Mouse (Mus musculus) ES-Bruce4 (cell line): ENCODE measurements around the gene Tmc2. TPM values are rescaled to one million over a fixed set of nuclear protein-coding genes. Genes with fewer than 3 reads are reported as not detected.

Source experiments
- H3K27ac ChIP-seq: 2 replicates; pipeline ENCODE4 v1.5.1; 2012; ENCODE audit warnings: low read length, inconsistent platforms; ENCODE audit not compliant: insufficient read depth
- H3K27me3 ChIP-seq: 2 replicates; pipeline ENCODE4 v1.6.1; 2012; ENCODE audit warnings: mild to moderate bottlenecking, low read length, inconsistent platforms; ENCODE audit not compliant: control insufficient read depth, poor library complexity, insufficient read depth, severe bottlenecking
- H3K36me3 ChIP-seq: 2 replicates; pipeline ENCODE4 v1.6.1; 2012; ENCODE audit warnings: inconsistent platforms, mild to moderate bottlenecking, low read length, moderate library complexity; ENCODE audit not compliant: control insufficient read depth, poor library complexity, insufficient read depth, severe bottlenecking
- H3K4me1 ChIP-seq: one replicate; pipeline ENCODE4 v1.8.1; 2011; ENCODE audit warnings: low read length; ENCODE audit not compliant: control insufficient read depth, insufficient read depth
- H3K4me3 ChIP-seq: 2 replicates; pipeline ENCODE4 v1.5.1; 2011; ENCODE audit warnings: low read depth, mild to moderate bottlenecking, low read length
- H3K9ac ChIP-seq: 2 replicates; pipeline ENCODE4 v1.6.1; 2012; ENCODE audit warnings: low read depth, mild to moderate bottlenecking, inconsistent platforms; ENCODE audit not compliant: poor library complexity, severe bottlenecking
- H3K9me3 ChIP-seq: replicated peaks from 2 replicates; pipeline ENCODE4 v1.6.1; 2012; ENCODE audit warnings: mild to moderate bottlenecking, low read length, inconsistent platforms; ENCODE audit not compliant: control insufficient read depth, poor library complexity, insufficient read depth, severe bottlenecking
- CTCF ChIP-seq: IDR thresholded peaks from one replicate; pipeline ENCODE4 v1.8.1; 2011; ENCODE audit warnings: low read depth, low read length
- EP300 ChIP-seq: IDR thresholded peaks from 2 replicates; pipeline ENCODE4 v1.6.1; 2011; ENCODE audit warnings: low read depth, low read length; ENCODE audit not compliant: insufficient read depth
- POLR2A ChIP-seq: IDR thresholded peaks from one replicate; pipeline ENCODE4 v1.8.1; 2011; ENCODE audit warnings: low read length; ENCODE audit not compliant: insufficient read depth
- polyA plus RNA-seq: library from polyadenylated mRNA; stranded (reverse); fragments of >200 nt; gene quantifications from 2 replicates; pipeline ENCODE4 v1.2.4, GENCODE M21; 2011; ENCODE audit warnings: low read depth; ENCODE audit not compliant: missing spikeins, insufficient read depth, insufficient read length

Gene Tmc2
- not detected in 2 replicates for polyA plus RNA-seq

DNA sequence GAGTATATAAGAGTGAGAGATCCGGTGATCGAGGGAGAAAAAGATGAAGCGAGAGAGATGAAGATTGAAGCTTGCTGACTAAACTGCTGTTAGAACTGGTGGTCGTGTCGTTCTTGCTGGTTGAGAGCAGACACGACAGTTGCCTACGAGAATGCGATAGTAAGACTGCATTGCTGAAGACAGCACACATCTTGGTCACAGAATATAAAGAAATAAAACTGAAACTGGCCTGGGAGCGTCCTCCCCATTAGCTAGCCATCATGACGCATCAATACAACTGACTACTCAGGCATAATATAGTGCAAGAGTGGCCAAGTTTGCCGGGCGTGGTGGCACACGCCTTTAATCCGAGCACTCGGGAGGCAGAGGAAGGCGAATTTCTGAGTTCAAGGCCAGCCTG, at the start of gene Tmc2:
Gene Tmc2, plus strand, starts transcription at position 301 of the 400 bp plus-strand sequence.
- no peaks in the 10 kb centered on the region for H3K27me3 ChIP-seq
- no peak within 1 kb of the TSS for H3K4me3 ChIP-seq
- H3K27ac ChIP-seq = no peak within 1 kb of the TSS
- TF ChIP-seq POLR2A (no peak), EP300 (no peak), CTCF (no peak)
- H3K4me1 ChIP-seq = no peaks in the 10 kb centered on the region
- H3K9ac ChIP-seq = no peak within 1 kb of the TSS
- H3K36me3 ChIP-seq = no peaks in the 10 kb centered on the region
- H3K9me3 ChIP-seq = no peaks in the 10 kb centered on the region

- Histone ChIP-seq H3K4me3 (no peak overlapping the region), H3K4me1 (no peaks in the 10 kb centered on the region), H3K27ac (no peak overlapping the region), H3K9me3 (no peaks in the 10 kb centered on the region), H3K27me3 (no peaks in the 10 kb centered on the region), H3K9ac (no peak overlapping the region), H3K36me3 (no peaks in the 10 kb centered on the region)
- TF ChIP-seq EP300 (no peak), POLR2A (no peak), CTCF (no peak)
Observed at GRCm38 (mm10) chr2:130146089-130146668, 48.8 kb upstream of the Tmc2 start.

DNA sequence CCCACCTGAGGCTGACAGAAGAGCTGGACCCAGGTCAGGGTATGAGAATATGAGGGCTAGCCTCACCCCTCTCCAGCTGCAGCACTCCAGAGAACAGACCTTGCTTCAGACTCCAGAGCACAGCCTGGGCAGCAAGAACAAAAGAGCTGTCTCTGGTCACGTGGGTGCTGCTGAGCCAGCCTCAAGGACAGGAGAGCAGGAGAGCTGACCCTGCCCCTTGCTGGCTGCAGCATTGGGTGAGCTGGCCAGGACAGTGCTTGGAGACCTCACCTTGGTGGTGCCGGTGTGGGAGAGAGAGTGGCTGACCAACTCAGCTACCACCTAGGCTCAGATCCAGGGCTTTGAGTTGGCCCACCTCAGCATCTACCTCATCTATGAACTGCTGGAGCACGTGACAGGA, 39.8 kb upstream of the Tmc2 start:
- Histone ChIP-seq H3K36me3 (no peaks in the 10 kb centered on the region), H3K27me3 (no peaks in the 10 kb centered on the region), H3K27ac (no peak overlapping the region), H3K9ac (no peak overlapping the region), H3K4me3 (no peak overlapping the region), H3K9me3 (no peaks in the 10 kb centered on the region), H3K4me1 (no peaks in the 10 kb centered on the region)
- TF ChIP-seq POLR2A (no peak), CTCF (no peak), EP300 (no peak)

- no peak overlapping the region for H3K9ac ChIP-seq
- no peaks in the 10 kb centered on the region for H3K4me1 ChIP-seq
- H3K36me3 ChIP-seq = no peaks in the 10 kb centered on the region
- H3K27ac ChIP-seq = no peak overlapping the region
- H3K27me3 ChIP-seq = no peaks in the 10 kb centered on the region
- no peaks in the 10 kb centered on the region for H3K9me3 ChIP-seq
- TF ChIP-seq EP300 (no peak), POLR2A (no peak)
- H3K4me3 ChIP-seq = no peak overlapping the region
Observed at GRCm38 (mm10) chr2:130155851-130156250, 39.1 kb upstream of the Tmc2 start.

GRCm38 (mm10) chr2:130157231-130158087, 37.5 kb upstream of the Tmc2 start:
- no peak overlapping the region for H3K4me3 ChIP-seq
- H3K4me1 ChIP-seq = no peaks in the 10 kb centered on the region
- H3K27ac ChIP-seq = no peak overlapping the region
- H3K27me3 ChIP-seq = no peaks in the 10 kb centered on the region
- TF ChIP-seq EP300 (no peak), CTCF (no peak), POLR2A (no peak)
- no peaks in the 10 kb centered on the region for H3K9me3 ChIP-seq
- H3K36me3 ChIP-seq = no peaks in the 10 kb centered on the region
- H3K9ac ChIP-seq = no peak overlapping the region

DNA sequence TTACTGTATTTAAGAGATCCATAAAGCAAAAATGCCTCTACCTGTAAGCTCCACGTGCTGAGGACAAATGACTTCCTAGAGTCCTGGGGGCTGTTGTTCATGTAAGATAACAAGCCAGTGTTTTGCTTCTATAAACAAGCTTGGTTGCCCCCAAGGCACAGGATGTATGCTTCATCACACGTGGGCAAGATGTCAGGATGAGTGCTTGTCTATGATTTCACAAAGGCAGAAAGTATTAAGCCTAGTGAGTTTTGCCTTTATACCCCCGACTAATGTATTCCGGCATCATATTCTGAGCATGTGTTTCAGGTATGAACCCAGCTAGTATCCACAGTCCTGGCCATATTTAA, 36.9 kb upstream of the Tmc2 start:
- Histone ChIP-seq H3K27ac (no peak overlapping the region), H3K4me1 (no peaks in the 10 kb centered on the region), H3K9ac (no peak overlapping the region), H3K9me3 (no peaks in the 10 kb centered on the region), H3K4me3 (no peak overlapping the region), H3K36me3 (no peaks in the 10 kb centered on the region), H3K27me3 (no peaks in the 10 kb centered on the region)
- TF ChIP-seq POLR2A = no peak
- no peak for TF ChIP-seq EP300
- no peak for TF ChIP-seq CTCF
